Mouse (Mus musculus): ENCODE results near the gene Unc45a.
A peak's percentile ranks its signal among the peaks of the same experiment; 100 is the strongest.
"Not testable (repeated sequence)": the region's sequence is repeated elsewhere in the genome, so short reads cannot be mapped to it uniquely, and the experiment has no call there.

The Unc45a gene

DNA sequence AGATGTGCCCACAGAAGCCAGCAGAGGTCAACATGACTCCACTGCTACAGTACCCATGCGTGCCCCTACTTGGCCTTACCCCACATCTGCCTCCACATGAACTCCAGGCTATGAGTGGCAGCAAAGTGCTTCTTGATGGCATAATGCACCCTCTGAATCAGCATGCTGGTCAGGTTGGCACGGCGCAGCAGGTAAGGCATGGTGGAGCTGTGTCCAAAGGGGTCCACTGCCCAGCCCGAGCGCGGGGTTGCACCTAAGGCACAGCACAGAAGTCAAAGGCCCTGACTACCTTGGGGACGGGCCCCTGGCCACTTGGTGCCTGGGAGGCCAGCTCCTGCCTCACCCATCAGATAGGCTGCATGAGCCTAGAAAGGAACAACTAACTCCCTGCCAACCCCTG, 26.4 kb upstream of the Unc45a start:
- DNase-seq: no peak

DNA sequence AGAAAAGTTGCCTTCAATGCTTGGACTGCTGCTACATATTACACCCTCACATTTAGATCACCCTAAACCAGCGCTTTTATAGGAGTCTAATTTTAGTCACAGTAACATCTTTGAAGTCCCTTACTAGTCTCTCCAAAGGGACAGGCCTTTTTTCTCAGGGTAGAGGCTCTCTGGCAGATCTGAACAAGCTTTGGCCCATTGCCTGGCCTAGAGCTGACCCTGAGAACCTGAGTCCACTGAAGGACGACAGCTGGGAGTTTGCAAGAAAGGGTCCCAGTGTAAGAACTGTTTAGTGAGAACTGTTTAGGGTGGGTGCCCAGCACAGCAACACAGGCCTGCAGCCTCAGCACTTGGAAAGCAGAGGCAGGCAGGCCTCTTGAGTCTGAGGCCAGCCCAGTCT, 25.0 kb upstream of the Unc45a start:
- DNase-seq: no peak

DNA sequence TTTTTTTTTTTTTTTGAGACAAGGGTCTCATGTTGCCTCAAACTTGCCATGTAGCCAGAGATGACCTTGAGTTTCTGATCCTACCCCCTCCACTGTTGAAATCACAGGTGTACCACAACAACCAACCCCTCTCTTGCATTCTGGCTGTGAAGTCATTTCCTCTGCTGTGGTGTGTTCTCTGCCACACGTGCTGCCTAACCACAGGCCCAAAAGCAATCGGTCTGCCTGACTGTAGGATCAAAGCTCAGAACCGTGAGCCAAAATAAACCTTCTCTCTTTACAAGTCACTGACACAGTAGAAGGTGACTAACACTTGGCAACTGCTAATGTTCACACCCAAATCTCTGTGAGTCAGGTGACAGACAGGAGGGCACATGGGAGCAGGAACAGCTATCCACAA, 19.6 kb upstream of the Unc45a start:
- no peak for DNase-seq

DNA sequence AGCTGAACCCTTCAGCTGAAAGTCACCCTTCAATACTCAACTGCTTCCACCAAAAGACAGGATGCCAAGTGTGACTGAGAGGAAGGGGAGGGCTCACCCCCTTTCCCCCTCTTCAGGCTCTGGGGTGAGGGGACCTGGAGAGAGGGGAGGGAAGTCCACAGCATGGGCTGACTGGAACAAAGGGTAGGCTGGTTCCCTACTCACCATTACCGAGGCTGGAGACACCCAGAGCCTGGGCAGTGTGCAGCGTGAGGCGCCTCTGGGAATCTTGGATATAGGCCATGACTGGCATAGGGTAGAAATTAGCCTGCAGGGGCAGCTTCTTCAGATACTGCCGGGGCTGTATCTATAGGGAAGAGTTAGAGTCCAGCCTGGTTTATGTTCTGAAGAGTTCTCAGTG, 17.2 kb upstream of the Unc45a start:
- no peak for DNase-seq

DNA sequence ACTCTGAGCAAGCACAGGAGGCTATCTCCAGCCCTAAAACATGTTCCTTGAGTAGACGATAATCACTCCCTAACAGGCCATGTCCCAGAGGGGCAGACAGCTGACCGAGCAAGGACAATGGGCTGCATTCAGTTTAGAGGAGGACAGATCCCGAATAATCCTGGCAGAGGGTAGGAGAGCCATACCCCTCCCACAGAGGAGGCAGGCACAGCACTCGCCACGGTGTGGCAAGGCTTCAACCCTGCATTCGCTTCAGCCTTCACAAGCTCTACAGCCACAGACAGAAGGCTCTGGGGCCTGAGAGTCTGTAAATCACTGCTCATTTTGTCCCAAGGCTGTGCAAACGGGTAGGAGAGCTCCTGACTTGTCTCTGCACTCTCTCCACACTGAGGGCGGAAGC, 16.4 kb upstream of the Unc45a start:
- no peak for DNase-seq

DNA sequence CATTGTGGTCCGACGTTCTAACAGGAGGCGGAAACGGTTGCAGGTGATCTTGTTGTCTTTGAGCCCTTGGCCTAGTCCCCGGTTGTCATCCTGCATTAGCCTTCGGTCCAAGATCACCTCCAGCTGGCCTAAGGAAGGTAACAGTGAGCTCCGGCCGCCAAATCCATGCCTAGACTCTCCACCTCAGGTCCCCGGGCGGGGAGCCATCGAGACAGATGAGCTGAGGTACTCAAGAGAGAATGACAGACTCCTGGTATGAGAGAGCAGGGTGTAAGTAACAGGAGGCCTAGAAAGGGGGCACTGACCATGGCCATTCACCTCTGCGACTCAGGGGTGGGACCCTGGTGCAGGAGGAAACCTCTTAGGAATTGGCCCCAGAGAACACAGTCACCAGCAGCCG, 15.5 kb upstream of the Unc45a start:
- peak in 1 of 2 experiments; percentile 47 for DNase-seq

DNA sequence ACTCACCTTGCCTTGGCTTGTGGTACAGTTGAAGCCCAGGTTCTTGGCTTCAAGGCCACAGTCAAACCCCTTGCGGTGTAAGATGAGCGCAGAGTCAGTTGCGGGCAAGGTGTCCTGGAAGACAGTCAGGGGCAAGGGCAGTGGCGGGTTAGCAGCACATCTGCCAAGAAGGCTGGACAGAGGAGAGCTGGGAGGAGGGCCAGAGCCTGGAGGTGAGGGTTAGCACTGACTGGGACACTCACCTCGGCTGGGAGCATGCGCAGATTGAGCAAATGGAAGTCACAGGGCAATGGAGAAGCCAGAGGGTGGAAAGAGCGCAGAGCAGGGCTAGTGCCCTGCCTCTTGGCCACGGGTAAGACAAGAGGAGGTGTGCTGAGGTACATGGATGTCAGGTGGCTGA, 12.1 kb upstream of the Unc45a start:
- DNase-seq: no peak

DNA sequence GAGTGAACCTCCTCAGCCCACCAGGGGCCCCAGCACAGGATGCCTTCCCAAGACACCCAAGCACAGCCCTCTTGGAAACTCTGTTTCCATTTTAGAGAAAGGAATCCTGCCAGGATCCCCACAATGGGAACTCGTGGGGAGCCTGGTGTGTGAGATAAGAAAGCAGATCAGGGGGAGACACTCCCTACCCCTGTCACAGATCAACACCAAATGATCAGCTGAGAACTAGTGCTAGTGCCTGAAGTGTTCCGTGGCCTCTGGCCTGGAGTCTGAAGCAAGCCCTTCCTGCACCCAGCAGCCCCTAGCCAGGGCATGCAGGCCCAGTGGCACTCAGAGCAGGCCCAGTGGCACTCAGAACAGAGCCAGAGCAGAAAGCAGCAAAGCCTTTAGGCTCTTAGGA, 10.0 kb upstream of the Unc45a start:
- no peak for DNase-seq

DNA sequence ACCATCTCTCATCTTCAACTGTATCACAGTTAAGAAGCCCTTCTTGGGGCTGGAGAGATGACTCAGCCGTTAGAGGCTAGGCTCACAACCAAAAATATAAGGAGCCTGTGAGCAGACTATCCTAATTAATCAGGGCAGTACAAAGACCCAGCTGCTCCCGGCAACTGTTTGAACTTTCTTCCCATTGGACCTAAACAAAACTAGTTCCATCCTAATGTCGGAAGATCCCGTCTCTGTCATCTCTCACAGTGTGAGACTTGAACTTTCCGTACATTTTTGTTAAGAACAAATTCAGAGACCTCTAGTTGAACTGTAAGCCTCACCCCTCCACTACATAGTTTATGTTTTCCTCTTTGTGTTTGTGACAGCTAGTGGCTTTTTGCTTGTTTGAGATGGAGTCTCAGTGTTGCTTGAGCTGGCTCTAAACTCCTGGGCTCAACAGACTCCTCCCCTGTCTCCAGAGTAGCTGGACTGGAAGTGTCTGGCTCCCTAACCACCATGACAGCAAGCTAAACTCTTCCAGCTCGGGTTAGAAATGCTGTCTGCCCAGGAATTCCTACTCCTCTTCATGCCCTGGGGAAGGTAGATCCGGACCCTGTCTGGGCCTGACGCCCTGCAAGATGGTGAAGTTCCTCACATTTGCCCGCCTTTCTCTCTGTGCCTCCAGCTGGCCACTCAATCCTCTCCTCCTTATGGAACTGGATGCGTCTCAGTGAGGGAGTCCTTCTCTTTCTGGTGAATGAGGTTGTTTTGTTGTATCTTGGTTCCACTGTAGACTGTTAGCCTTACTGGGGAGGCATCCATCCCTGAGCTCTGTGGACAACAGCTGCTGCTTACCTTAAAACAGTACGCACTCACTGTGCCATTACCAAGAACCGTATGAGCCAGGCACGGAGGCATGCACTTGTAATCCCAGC, 7.1 kb upstream of the Unc45a start:
- DNase-seq: no peak

DNA sequence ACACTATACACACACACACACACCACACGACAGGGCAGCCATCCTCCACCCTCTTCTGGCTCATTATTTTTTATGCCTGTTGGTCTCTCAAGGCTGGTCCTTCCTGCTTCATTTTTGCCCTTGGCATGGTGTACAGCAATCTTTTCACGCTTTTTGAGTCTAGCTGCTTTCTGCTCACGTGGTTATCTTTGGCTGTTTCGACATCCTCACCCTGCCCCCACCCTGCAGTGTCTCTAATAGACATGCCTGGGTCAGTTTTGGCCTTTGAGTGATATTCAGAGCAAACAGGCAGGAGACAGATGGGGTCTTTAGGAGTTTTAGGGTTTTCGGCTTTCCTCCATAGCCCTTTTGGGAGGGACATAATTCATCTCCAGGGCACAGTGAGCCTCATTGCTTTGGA, 6.0 kb upstream of the Unc45a start:
- DNase-seq: no peak

DNA sequence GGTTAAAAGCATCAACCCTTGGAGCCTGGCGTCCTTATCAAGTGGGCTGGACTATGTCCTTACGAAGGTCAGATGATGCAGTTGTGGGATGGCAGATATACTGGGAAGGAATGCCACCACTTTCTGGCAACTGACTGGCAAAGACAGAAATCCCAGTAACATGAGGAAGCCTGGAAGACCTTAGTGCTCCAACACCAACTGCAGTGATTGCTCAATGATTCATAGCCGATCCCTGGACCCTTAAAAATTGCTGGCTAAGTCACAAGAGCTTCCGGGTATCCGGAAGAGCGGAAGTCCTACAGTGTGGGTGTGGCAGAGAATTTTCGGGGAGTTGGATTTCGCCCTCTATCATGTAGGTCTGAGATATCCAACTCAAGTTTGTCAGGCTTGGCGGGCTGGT, 5.4 kb upstream of the Unc45a start:
- no peak for DNase-seq

DNA sequence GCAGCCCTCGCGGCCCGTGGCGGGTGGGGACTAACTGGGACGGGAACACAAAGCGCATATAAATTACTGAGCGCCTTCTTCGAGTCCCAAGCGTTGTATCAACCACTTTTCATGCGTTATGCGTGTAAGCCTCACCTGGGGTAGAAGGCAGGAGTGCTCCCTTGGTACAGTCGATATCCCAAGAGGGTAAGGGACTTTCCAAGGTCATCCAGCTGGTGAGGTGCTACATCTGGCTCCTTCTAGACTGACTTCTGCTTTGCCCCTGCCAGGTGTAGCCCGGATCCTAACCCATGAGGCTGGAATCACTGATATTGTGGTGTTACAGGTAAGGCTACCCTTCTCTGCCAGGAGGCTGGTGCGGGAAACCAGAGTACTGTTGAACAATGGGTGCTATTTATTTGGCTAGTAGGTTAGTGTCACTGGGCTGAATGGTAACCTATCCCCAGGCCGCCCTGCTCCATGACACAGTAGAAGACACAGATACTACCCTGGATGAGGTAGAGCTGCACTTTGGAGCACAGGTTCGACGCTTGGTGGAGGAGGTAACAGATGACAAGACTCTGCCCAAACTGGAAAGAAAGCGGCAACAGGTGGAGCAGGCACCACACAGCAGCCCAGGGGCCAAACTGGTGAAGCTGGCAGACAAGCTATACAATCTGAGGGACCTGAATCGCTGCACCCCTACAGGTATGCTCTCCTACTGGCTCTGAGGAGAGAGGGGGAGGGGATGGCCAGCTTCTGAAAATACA, 2.6 kb upstream of the Unc45a start:
- no peak for DNase-seq

DNA sequence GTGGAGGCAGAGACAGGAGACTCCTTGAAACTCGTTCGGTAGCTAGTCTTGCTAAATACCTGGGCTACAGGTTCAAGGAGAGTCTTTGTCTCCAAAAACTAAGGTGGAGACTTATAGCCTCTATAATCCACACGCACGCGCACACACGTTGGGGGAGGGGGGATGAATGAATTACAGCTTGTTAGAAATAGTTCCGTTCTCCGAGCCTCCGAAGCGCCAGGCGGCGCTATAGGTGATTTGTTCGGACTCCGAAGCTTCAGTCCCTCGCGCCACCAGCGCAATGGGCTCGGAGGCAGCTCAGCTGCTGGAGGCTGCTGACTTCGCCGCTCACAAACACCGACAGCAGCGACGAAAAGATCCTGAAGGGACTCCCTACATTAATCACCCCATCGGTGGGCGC, 2.1 kb upstream of the Unc45a start, which contains the start of gene Hddc3:
Hddc3 (plus strand) TSS at position 247 of the 400 bp plus-strand sequence.
- DNase-seq: peak; percentile 98 to 99

DNA sequence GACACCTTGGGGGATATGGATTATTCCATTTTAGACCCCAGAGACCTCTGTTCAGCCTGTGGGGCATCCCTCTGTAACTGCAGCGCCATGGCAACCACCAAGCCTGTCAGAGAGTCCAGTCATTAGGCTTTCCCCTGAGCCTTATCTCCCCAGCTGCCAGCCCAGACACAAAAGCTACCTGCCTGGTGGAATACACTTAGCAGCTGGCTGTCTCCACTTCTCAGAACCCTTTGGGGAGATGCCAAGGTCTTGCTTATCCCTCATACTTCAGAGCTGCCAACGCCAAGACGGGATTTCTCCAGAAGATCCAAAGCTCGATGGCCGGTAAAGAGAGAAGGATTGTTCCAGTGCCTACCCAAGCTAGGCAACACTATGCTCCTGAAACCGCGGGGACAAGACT, 988 bp upstream of the Unc45a start:
- DNase-seq: no peak

DNA sequence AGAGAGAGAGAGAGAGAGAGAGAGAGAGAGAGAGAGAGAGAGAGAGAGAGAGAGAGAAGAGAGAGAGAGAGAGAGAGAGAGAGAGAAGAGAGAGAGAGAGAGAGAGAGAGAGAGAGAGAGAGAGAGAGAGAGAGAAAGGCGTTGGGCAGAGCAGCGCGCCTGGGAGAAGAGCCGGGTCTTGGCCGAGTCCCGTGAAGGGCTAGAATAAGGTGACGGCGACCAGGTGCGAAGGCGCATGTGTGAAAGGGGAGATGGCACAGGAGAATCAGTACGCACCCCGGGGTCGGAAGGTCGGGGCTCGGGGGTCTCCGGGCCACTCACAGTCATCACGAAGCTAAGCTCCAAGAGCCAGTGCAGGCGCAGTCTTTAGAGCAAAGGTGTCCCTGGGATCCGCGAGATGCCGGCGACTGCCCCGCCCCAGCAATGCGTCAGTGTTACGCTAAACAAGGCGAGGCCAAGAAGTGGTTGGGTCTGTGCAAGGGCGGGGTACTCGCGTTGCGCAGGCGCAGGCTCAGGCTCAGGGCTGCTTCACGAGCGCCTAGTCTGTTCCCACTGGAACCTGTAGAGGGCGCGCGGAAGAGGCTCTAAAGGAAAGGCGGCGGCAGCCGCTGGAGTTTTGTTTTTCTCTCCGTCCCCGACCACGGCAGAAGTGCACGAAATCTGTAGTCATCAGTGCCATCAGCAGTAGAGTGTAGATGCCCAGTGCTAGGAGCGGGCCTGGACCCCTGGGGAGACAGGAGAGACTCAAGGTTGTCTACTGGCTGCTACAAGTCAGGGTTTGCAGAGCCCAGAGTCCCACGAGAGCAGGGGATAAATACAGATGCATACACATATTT, 794 bp downstream of the Unc45a start:
- peak; percentile 99 for DNase-seq

DNA sequence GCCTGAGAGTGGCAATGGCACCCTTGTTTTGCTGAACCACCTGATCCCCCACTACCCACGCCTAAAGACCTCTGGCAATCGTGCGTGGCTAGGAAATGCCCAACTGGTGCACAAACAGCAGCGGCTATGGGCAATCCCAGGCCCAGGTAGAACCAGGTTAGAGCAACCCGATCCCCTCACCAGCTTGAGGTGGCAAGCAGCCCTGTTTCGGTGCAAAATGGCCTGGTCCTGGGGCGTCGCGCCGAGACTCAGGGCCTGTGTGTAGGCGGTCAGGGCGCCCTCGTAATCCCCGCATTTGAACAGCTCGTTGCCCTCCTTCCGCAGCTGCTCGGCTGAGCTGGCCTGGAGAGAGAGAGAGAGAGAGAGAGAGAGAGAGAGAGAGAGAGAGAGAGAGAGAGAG, 1.4 kb downstream of the Unc45a start:
- peak; percentile 63 for DNase-seq

DNA sequence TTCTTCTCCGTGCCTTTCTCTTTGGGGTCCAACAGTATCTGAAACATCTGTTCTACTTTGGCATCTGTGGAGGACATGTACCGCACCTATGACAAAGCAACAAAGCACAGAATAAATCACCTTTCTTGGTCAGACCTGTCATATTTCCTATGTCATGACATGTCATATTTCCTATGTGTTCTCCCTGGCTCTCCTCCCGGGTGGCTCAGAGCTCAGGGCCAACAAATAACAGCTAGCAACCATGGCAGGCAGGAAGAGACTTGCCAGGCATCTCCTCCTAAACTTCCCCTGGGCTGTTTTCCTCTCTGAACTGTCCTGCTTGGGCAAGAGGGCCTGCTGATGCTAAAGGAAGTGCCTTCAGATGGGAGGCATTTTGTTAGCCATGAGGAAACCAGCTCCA, 3.9 kb downstream of the Unc45a start:
- DNase-seq: no peak

DNA sequence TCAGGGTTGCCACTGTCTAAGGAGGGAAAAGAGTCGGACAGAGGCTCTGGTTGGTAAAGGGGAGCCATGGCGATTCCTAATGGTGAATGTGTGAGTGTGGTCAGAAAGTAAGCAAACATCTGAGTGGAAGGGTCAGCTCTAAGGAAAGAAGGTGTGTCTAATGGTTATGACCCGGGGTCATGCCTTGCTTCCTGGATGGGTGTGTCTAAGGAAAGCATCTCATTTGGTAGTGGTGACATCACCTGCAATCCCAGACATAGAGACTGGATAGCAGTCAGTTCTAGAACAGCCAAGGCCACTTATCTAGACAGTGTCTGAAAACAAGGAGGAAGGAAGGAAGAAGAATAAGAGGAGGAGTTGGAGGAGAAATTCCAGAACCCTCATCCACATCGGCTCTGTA, 6.0 kb downstream of the Unc45a start:
- DNase-seq: no peak

DNA sequence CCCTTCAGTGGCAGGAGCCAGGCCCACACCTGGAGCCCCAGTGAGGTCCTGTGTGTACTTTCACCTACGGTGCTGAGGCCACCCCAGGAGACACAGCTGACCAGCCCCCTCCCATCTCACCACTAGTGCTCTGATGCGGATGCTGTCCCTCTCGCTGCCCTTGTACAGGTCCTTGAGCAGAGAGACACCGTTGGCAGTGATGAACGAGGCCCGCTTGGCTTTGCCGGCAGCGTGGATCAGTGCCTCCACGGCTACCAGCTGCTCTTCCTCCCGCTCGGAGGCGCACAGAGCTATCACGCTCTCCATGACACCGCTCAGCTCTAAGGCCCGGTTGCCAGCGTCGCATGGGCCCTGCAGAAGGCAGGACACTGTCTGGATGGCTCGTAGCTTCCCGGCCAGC, 9.4 kb downstream of the Unc45a start:
- DNase-seq: no peak

DNA sequence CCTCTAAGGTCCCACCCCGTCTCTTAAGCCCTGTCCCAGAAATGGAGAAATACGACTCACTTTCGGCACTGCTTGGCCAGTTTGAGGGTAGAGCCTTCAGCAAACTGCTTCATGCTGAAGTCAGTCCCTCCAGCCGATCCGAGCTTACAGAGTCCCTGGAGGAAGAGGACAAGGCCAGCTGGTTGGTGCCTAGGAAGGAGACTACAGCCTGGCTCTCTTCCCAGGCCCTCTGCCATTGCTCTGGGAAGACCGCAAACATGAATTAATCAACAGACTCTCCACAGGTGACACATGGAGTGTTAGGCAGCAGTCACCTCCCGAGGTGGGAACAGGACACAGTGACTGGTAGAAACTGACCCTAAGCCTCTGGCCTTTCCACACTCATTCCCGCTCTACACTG, 10.5 kb downstream of the Unc45a start:
- DNase-seq: peak in 1 of 2 experiments; percentile 34

DNA sequence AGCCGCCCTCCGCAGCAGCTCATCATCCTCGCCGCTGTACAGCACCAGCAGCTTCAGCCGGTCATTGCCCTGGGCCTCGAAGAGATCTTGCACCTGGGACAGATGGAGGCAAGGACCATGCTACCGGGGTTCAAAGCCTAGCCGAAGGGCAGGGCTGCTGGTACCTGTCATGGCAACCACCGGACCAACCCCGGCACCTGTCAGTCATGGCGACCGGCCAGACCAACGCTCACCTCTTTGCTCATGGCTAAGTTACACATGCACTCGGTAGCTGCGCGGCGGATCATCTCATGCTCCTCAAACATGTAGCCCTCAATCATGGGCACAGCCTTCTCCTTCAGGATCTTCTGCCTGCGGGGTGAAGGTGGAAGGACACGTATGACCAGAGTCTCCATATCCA, 14.7 kb downstream of the Unc45a start:
- DNase-seq: peak in 1 of 2 experiments; percentile 57

DNA sequence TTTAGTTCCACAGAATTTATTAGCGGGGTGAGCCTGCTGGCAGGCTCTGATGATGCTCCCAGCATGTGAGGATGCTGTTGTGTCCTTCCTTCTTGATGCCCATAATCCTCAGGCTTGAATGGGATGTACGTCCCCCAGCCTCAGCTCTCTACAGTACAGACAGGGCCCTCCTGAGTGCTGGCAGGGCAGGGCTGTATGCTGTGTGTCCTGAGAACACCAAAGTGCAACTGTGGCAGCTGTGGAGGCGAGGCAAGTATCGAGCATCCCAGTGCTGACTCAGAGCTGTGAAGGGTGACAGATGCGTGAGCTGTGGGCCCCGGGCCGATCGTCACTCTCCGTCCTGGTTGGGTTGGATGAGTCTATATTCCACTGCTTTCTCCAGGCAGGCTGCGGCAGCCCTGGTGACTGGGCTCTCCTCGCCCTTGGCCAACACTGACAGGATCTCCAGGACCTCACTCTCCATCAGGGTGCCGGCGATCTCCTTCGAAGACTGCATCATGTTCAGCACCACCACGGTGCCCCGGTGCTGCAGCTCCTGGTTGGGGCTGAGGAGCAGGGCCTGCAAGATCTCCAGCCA, 15.4 kb downstream of the Unc45a start:
- no peak for DNase-seq

DNA sequence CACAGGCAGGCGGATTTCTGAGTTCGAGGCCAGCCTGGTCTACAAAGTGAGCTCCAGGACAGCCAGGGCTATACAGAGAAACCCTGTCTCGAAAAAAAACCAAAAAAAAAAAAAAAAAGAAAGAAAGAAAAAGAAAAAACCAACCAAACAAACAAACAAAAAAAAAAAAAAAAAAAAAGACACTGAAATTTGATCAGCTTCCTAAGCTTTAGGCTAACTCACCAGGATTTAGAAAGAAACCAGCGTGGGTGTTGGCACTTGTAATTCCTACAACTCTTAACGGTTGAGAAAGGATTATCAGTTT, 16.0 kb downstream of the Unc45a start:
- DNase-seq: not testable (repeated sequence)
